26 mouse cellular contexts compared by ENCODE assay signal in genomic region chr14:75751040-75751439, GRCm38 (mm10). TPM values are rescaled to one million over a fixed set of nuclear protein-coding genes. Genes with fewer than 3 reads are reported as not detected.
DNase-seq lines count a peak whose midpoint lies in the region; ATAC-seq lines count a peak whose summit lies in the region.
"Had no signal": no experiment of that assay in that cellular context is flagged by ENCODE, and none has a peak within 500 bp of the region (broad histone marks: within the 10 kb centered on the region; RNA-seq: fewer than 3 reads in every experiment).

No protein-coding gene starts in this region.

- H3K4me2 ChIP-seq in forebrain, embryonic 13.5 days = no peak overlapping the region
- H3K4me2 ChIP-seq in liver, embryonic 12.5 days = peak overlapping the region; percentile 41
- no peak overlapping the region for H3K4me2 ChIP-seq in kidney, embryonic 14.5 days (replicated peaks; ENCODE audit: low read depth, low read length)
- H3K4me2 ChIP-seq: forebrain, embryonic 15.5 days; heart, embryonic 15.5 days; intestine, embryonic 15.5 days; midbrain, embryonic 13.5 days; neural tube, embryonic 12.5 days; stomach, embryonic 15.5 days had no signal

- H3K9me3 ChIP-seq in forebrain, embryonic 13.5 days (replicated peaks) = no peaks in the 10 kb centered on the region
- no peaks in the 10 kb centered on the region for H3K9me3 ChIP-seq in forebrain, embryonic 10.5 days
- H3K9me3 ChIP-seq in liver, embryonic 12.5 days (replicated peaks) = no peaks in the 10 kb centered on the region
- no peaks in the 10 kb centered on the region for H3K9me3 ChIP-seq in kidney, embryonic 14.5 days (ENCODE audit: control insufficient read depth, low read length)
- H3K9me3 ChIP-seq: forebrain, embryonic 15.5 days; heart, embryonic 15.5 days; intestine, embryonic 15.5 days; limb, embryonic 10.5 days; midbrain, embryonic 13.5 days; neural tube, embryonic 12.5 days; stomach, embryonic 15.5 days had no signal

- H3K27ac ChIP-seq in forebrain, embryonic 13.5 days = no peak overlapping the region
- H3K27ac ChIP-seq in forebrain, embryonic 10.5 days = no peak overlapping the region
- no peak overlapping the region; the same call in 1 of the 2 replicates for H3K27ac ChIP-seq in liver, embryonic 12.5 days
- H3K27ac ChIP-seq in kidney, embryonic 14.5 days (ENCODE audit: low read depth, low read length) = no peak overlapping the region
- H3K27ac ChIP-seq: forebrain, embryonic 15.5 days; heart, adult 2 months; heart, embryonic 15.5 days; intestine, embryonic 15.5 days; limb, embryonic 10.5 days; midbrain, embryonic 13.5 days; neural tube, embryonic 12.5 days; stomach, embryonic 15.5 days had no signal

- H3K36me3 ChIP-seq in forebrain, embryonic 13.5 days (ENCODE audit: poor library complexity, severe bottlenecking) = peaks cover 15% of the 10 kb centered on the region
- peaks cover 13% of the 10 kb centered on the region for H3K36me3 ChIP-seq in forebrain, embryonic 10.5 days (replicated peaks)
- H3K36me3 ChIP-seq in liver, embryonic 12.5 days = peaks cover 20% of the 10 kb centered on the region
- H3K36me3 ChIP-seq in kidney, embryonic 14.5 days (ENCODE audit: control insufficient read depth, insufficient read depth, low read length) = peaks cover 5% of the 10 kb centered on the region

- H3K27me3 ChIP-seq in forebrain, embryonic 13.5 days = no peaks in the 10 kb centered on the region
- H3K27me3 ChIP-seq in forebrain, embryonic 10.5 days (ENCODE audit: poor library complexity, severe bottlenecking) = peaks cover 3% of the 10 kb centered on the region; the same call in 1 of the 2 replicates
- no peaks in the 10 kb centered on the region for H3K27me3 ChIP-seq in liver, embryonic 12.5 days (replicated peaks)
- no peaks in the 10 kb centered on the region for H3K27me3 ChIP-seq in kidney, embryonic 14.5 days (ENCODE audit: control insufficient read depth, insufficient read depth, low read length)
- H3K27me3 ChIP-seq: forebrain, embryonic 15.5 days; heart, embryonic 15.5 days; intestine, embryonic 15.5 days; midbrain, embryonic 13.5 days; neural tube, embryonic 12.5 days; Patski; stomach, embryonic 15.5 days had no signal

- WGBS in forebrain, embryonic 13.5 days = 74% methylated on average over 4 of the region's 4 CpGs
- WGBS in forebrain, embryonic 10.5 days = 86% methylated on average over 4 of the region's 4 CpGs
- 35% methylated on average over 4 of the region's 4 CpGs for WGBS in liver, embryonic 12.5 days (ENCODE audit: insufficient replicate concordance)
- WGBS in kidney, embryonic 14.5 days = 86% methylated on average over 4 of the region's 4 CpGs

- peaks cover 30% of the 10 kb centered on the region for H3K4me1 ChIP-seq in forebrain, embryonic 13.5 days
- H3K4me1 ChIP-seq in forebrain, embryonic 10.5 days = peaks cover 22% of the 10 kb centered on the region
- H3K4me1 ChIP-seq in liver, embryonic 12.5 days = peaks cover 62% of the 10 kb centered on the region
- H3K4me1 ChIP-seq in kidney, embryonic 14.5 days (ENCODE audit: control insufficient read depth, insufficient read depth, low read length) = peaks cover 14% of the 10 kb centered on the region

- ATAC-seq in forebrain, embryonic 13.5 days = no peak
- peak; percentile 31; the same call in 1 of the 2 replicates for ATAC-seq in liver, embryonic 12.5 days
- ATAC-seq in megakaryocyte-erythroid progenitor cell, adult 5-6 weeks (replicated peaks; ENCODE audit: low FRiP score, low TSS enrichment, poor library complexity, severe bottlenecking) = peak; percentile 58
- no peak for ATAC-seq in kidney, embryonic 14.5 days (ENCODE audit: low FRiP score, low TSS enrichment)
- ATAC-seq: forebrain, embryonic 15.5 days; hindbrain, embryonic 16.5 days; intestine, embryonic 15.5 days; midbrain, embryonic 13.5 days; Patski had no signal

- H3K9ac ChIP-seq in forebrain, embryonic 13.5 days = peak overlapping the region; percentile 5; the same call in 1 of the 2 replicates
- 0 out of 2 replicates have a peak overlapping the region, but pooled peaks have one; percentile 17 for H3K9ac ChIP-seq in liver, embryonic 12.5 days
- no peak overlapping the region for H3K9ac ChIP-seq in kidney, embryonic 14.5 days (ENCODE audit: low read depth, low read length)
- H3K9ac ChIP-seq: forebrain, embryonic 15.5 days; heart, embryonic 15.5 days; intestine, embryonic 15.5 days; midbrain, embryonic 13.5 days; neural tube, embryonic 12.5 days; stomach, embryonic 15.5 days had no signal

- H3K4me3 ChIP-seq in forebrain, embryonic 13.5 days = no peak overlapping the region
- H3K4me3 ChIP-seq in forebrain, embryonic 10.5 days = no peak overlapping the region
- H3K4me3 ChIP-seq in liver, embryonic 12.5 days = no peak overlapping the region
- H3K4me3 ChIP-seq in kidney, embryonic 14.5 days (ENCODE audit: low read length) = no peak overlapping the region
- H3K4me3 ChIP-seq: forebrain, embryonic 15.5 days; heart, adult 2 months; heart, embryonic 15.5 days; intestine, embryonic 15.5 days; limb, embryonic 10.5 days; midbrain, embryonic 13.5 days; neural tube, embryonic 12.5 days; stomach, embryonic 15.5 days had no signal

- no peak for DNase-seq in forebrain, embryonic 10.5 days (ENCODE audit: extremely low spot score, low spot score)
- peak; percentile 8 for DNase-seq in lung, postnatal 25 days (ENCODE audit: low spot score)
- no peak for DNase-seq in lung, postnatal 14 days
- no peak for DNase-seq in cerebellum, adult 9-10 months
- DNase-seq: adrenal gland, adult 8-10 months; cerebellum, adult 18-20 months; gastrocnemius, postnatal 25 days; heart, adult 2 months; heart, postnatal 4 days; kidney, adult 8-10 months; kidney, postnatal 14 days; right cerebral cortex, postnatal 25 days; thymus, postnatal 25 days had no signal

RNA-seq across cellular contexts. Expression of gene Cog3, which starts 3.3 kb away (rescaled TPM):
- polyA plus RNA-seq in forebrain, embryonic 13.5 days (2015; fragmentation: Nextera tagmentation; extraction: Ambion mirVana) = 19.3 and 21.5 TPM in 2 replicates
- polyA plus RNA-seq in forebrain, embryonic 10.5 days (2016; fragmentation: Nextera tagmentation; extraction: Ambion mirVana) = 17.7 and 18.6 TPM in 2 replicates
- polyA plus RNA-seq in liver, embryonic 12.5 days (2016; fragmentation: Nextera tagmentation; extraction: Ambion mirVana) = 11.7 and 12.1 TPM in 2 replicates
- total RNA-seq in megakaryocyte-erythroid progenitor cell, adult 5-6 weeks (2014; fragmentation: Nextera tagmentation) = 36.7 and 47.3 TPM in 2 replicates
- total RNA-seq in megakaryocyte-erythroid progenitor cell, adult 5-6 weeks (2017) = 31.6 and 36.7 TPM in 2 replicates
- polyA plus RNA-seq in kidney, embryonic 14.5 days (2014; fragmentation: Nextera tagmentation; extraction: Ambion mirVana) = 12.0 and 24.9 TPM in 2 replicates

RNA-seq across cellular contexts. Expression of gene Slc25a30, which starts 35.8 kb away (rescaled TPM):
- polyA plus RNA-seq in forebrain, embryonic 13.5 days (2015; fragmentation: Nextera tagmentation; extraction: Ambion mirVana) = 9.5 and 11.4 TPM in 2 replicates
- 6.9 and 7.9 TPM in 2 replicates for polyA plus RNA-seq in forebrain, embryonic 10.5 days (2016; fragmentation: Nextera tagmentation; extraction: Ambion mirVana)
- 3.0 and 3.3 TPM in 2 replicates for polyA plus RNA-seq in liver, embryonic 12.5 days (2016; fragmentation: Nextera tagmentation; extraction: Ambion mirVana)
- total RNA-seq in megakaryocyte-erythroid progenitor cell, adult 5-6 weeks (2014; fragmentation: Nextera tagmentation) = 26.0 and 33.0 TPM in 2 replicates
- total RNA-seq in megakaryocyte-erythroid progenitor cell, adult 5-6 weeks (2017) = 22.5 and 32.6 TPM in 2 replicates
- 8.1 and 9.6 TPM in 2 replicates for polyA plus RNA-seq in kidney, embryonic 14.5 days (2014; fragmentation: Nextera tagmentation; extraction: Ambion mirVana)

Comparison
In these comparisons a context has a peak if more than half of its experiments do, and no peak if none do; other contexts are left out.
1. ATAC-seq: peak in liver, embryonic 12.5 days (single experiment) and megakaryocyte-erythroid progenitor cell, adult 5-6 weeks (single experiment); none in forebrain, embryonic 13.5 days (single experiment) and kidney, embryonic 14.5 days (single experiment).